Mouse (Mus musculus) MEL (cell line): ENCODE measurements around the gene Atpaf2. TPM values are rescaled to one million over a fixed set of nuclear protein-coding genes. Genes with fewer than 3 reads are reported as not detected.

Experiments
- DNase-seq: peaks from one replicate; pipeline ENCODE4 v3.0.0; 2011; ENCODE audit warnings: low read depth, low spot score
- H3K27ac ChIP-seq: 2 replicates; pipeline ENCODE4 v1.5.1; 2012; ENCODE audit warnings: low read depth, mild to moderate bottlenecking, control low read depth, low read length, moderate library complexity; ENCODE audit not compliant: control insufficient read depth
- H3K27me3 ChIP-seq, 2 experiments: fragments of 150-350 bp in 1 of 2; sonication (generic) in 1 of 2; 2 replicates each; pipeline ENCODE4 v1.6.1; 2012; ENCODE audit warnings: low read length in 2 of 2, mild to moderate bottlenecking in 2 of 2, improper control_type of control experiment in 1 of 2, moderate library complexity in 1 of 2; ENCODE audit not compliant: insufficient read depth in 2 of 2, control insufficient read depth in 1 of 2
- H3K36me3 ChIP-seq, 2 experiments: 2 replicates each; pipeline ENCODE4 v1.6.1; 2012 to 2014; ENCODE audit warnings: low read length in 2 of 2, improper control_type of control experiment in 1 of 2, inconsistent platforms in 1 of 2, mild to moderate bottlenecking in 1 of 2; ENCODE audit not compliant: insufficient read depth in 2 of 2, control insufficient read depth in 1 of 2
- H3K4me1 ChIP-seq, 2 experiments: fragments of 150-350 bp in 1 of 2; sonication (generic) in 1 of 2; 2 replicates each; pipeline ENCODE4 v1.6.1; 2012; ENCODE audit warnings: low read length in 2 of 2, improper control_type of control experiment in 1 of 2, mild to moderate bottlenecking in 1 of 2; ENCODE audit not compliant: insufficient read depth in 2 of 2, control insufficient read depth in 1 of 2
- H3K4me3 ChIP-seq, 2 experiments: fragments of 150-350 bp in 1 of 2; sonication (generic) in 1 of 2; 2 replicates each; pipeline ENCODE4 v1.5.1; 2012; ENCODE audit warnings: low read depth in 2 of 2, low read length in 2 of 2, mild to moderate bottlenecking in 2 of 2, moderate library complexity in 2 of 2, control low read depth in 1 of 2, improper control_type of control experiment in 1 of 2; ENCODE audit not compliant: control insufficient read depth in 1 of 2, insufficient read depth in 1 of 2
- H3K79me2 ChIP-seq: 2 replicates; pipeline ENCODE4 v1.6.1; 2012; ENCODE audit warnings: mild to moderate bottlenecking, low read length, moderate library complexity; ENCODE audit not compliant: control insufficient read depth, poor library complexity, insufficient read depth
- H3K9ac ChIP-seq: 2 replicates; pipeline ENCODE4 v1.6.1; 2012; ENCODE audit warnings: low read depth, mild to moderate bottlenecking, control low read depth, low read length, moderate library complexity; ENCODE audit not compliant: control insufficient read depth, poor library complexity, severe bottlenecking
- H3K9me3 ChIP-seq: fragments of 150-350 bp; sonication (generic); replicated peaks from 2 replicates; pipeline ENCODE4 v1.6.1; 2012; ENCODE audit warnings: mild to moderate bottlenecking, low read length, improper control_type of control experiment, moderate library complexity; ENCODE audit not compliant: insufficient read depth
- BHLHE40 ChIP-seq: IDR thresholded peaks from 2 replicates; pipeline ENCODE4 v1.6.1; 2012; ENCODE audit warnings: low read depth, mild to moderate bottlenecking, inconsistent platforms, low read length, improper control_type of control experiment, borderline replicate concordance
- CHD2 ChIP-seq: IDR thresholded peaks from 2 replicates; pipeline ENCODE4 v1.6.1; 2011; ENCODE audit warnings: low read length, improper control_type of control experiment
- CTCF ChIP-seq, 3 experiments: IDR thresholded peaks in 2 of 3; conservative IDR thresholded peaks in 1 of 3; 2 replicates each; pipeline ENCODE4 v1.5.1; 2011 to 2012; ENCODE audit warnings: low read length in 3 of 3, low read depth in 2 of 3, mild to moderate bottlenecking in 2 of 3, improper control_type of control experiment in 1 of 3, inconsistent platforms in 1 of 3, mixed read lengths in 1 of 3, moderate library complexity in 1 of 3; ENCODE audit not compliant: control insufficient read depth in 1 of 3, insufficient read depth in 1 of 3, poor library complexity in 1 of 3, severe bottlenecking in 1 of 3
- E2F4 ChIP-seq: IDR thresholded peaks from 2 replicates; pipeline ENCODE4 v1.6.1; 2011; ENCODE audit warnings: low read depth, low read length, improper control_type of control experiment, borderline replicate concordance
- ELF1 ChIP-seq: IDR thresholded peaks from 2 replicates; pipeline ENCODE4 v1.6.1; 2014; ENCODE audit warnings: low read depth, mild to moderate bottlenecking, inconsistent platforms, low read length, improper control_type of control experiment, moderate library complexity
- EP300 ChIP-seq, 2 experiments: IDR thresholded peaks; 2 replicates each; pipeline ENCODE4 v1.6.1; 2011; ENCODE audit warnings: improper control_type of control experiment in 2 of 2, low read length in 2 of 2, low read depth in 1 of 2, mild to moderate bottlenecking in 1 of 2
- ETS1 ChIP-seq: IDR thresholded peaks from 2 replicates; pipeline ENCODE4 v1.6.1; 2012; ENCODE audit warnings: low read depth, mild to moderate bottlenecking, inconsistent platforms, low read length, improper control_type of control experiment, moderate library complexity
- GABPA ChIP-seq: IDR thresholded peaks from 2 replicates; pipeline ENCODE4 v1.6.1; 2012; ENCODE audit warnings: low read depth, mild to moderate bottlenecking, inconsistent platforms, low read length, improper control_type of control experiment, moderate library complexity
- GATA1 ChIP-seq: IDR thresholded peaks from 2 replicates; pipeline ENCODE4 v1.6.1; 2011; ENCODE audit warnings: low read depth, low read length, improper control_type of control experiment
- HCFC1 ChIP-seq: IDR thresholded peaks from 2 replicates; pipeline ENCODE4 v1.6.1; 2012; ENCODE audit warnings: low read depth, mild to moderate bottlenecking, inconsistent platforms, low read length, improper control_type of control experiment, moderate library complexity
- KAT2A ChIP-seq: conservative IDR thresholded peaks from 2 replicates; pipeline ENCODE4 v1.6.1; 2012; ENCODE audit warnings: low read depth, low read length, improper control_type of control experiment, inconsistent platforms
- MAFK ChIP-seq: IDR thresholded peaks from 2 replicates; pipeline ENCODE4 v1.6.1; 2011; ENCODE audit warnings: low read depth, mild to moderate bottlenecking, low read length, improper control_type of control experiment, borderline replicate concordance
- MEF2A ChIP-seq: IDR thresholded peaks from 2 replicates; pipeline ENCODE4 v1.6.1; 2014; ENCODE audit warnings: low read depth, mild to moderate bottlenecking, inconsistent platforms, low read length, improper control_type of control experiment; ENCODE audit not compliant: poor library complexity, insufficient replicate concordance, severe bottlenecking; ENCODE audit errors: extremely low read depth
- MXI1 ChIP-seq: IDR thresholded peaks from 2 replicates; pipeline ENCODE4 v1.6.1; 2011; ENCODE audit warnings: mild to moderate bottlenecking, low read depth, low read length, improper control_type of control experiment
- MYB ChIP-seq: IDR thresholded peaks from 2 replicates; pipeline ENCODE4 v1.6.1; 2011; ENCODE audit warnings: mild to moderate bottlenecking, low read depth, low read length, improper control_type of control experiment
- MYC ChIP-seq: IDR thresholded peaks from 2 replicates; pipeline ENCODE4 v1.6.1; 2011; ENCODE audit warnings: low read depth, mild to moderate bottlenecking, low read length, improper control_type of control experiment, moderate library complexity
- NELFE ChIP-seq: IDR thresholded peaks from 2 replicates; pipeline ENCODE4 v1.6.1; 2011; ENCODE audit warnings: low read depth, low read length, improper control_type of control experiment
- NRF1 ChIP-seq: IDR thresholded peaks from 2 replicates; pipeline ENCODE4 v1.6.1; 2014; ENCODE audit warnings: low read depth, mild to moderate bottlenecking, inconsistent platforms, low read length, improper control_type of control experiment, moderate library complexity; ENCODE audit not compliant: poor library complexity, insufficient read depth, severe bottlenecking
- POLR2A ChIP-seq, 2 experiments: IDR thresholded peaks; 2 replicates each; pipeline ENCODE4 v1.6.1; 2011 to 2012; ENCODE audit warnings: low read length in 2 of 2, mild to moderate bottlenecking in 2 of 2, control low read depth in 1 of 2, improper control_type of control experiment in 1 of 2, low read depth in 1 of 2, moderate library complexity in 1 of 2; ENCODE audit not compliant: control insufficient read depth in 1 of 2, insufficient read depth in 1 of 2, poor library complexity in 1 of 2
- RAD21 ChIP-seq: IDR thresholded peaks from 2 replicates; pipeline ENCODE4 v1.6.1; 2011; ENCODE audit warnings: mild to moderate bottlenecking, low read depth, low read length, improper control_type of control experiment
- RCOR1 ChIP-seq: IDR thresholded peaks from 2 replicates; pipeline ENCODE4 v1.6.1; 2012; ENCODE audit warnings: low read depth, mild to moderate bottlenecking, inconsistent platforms, low read length, improper control_type of control experiment
- SIN3A ChIP-seq: IDR thresholded peaks from 2 replicates; pipeline ENCODE4 v1.6.1; 2012; ENCODE audit warnings: low read length, improper control_type of control experiment, inconsistent platforms
- SMC3 ChIP-seq: IDR thresholded peaks from 2 replicates; pipeline ENCODE4 v1.6.1; 2011; ENCODE audit warnings: low read depth, low read length, improper control_type of control experiment
- TAL1 ChIP-seq: IDR thresholded peaks from 2 replicates; pipeline ENCODE4 v1.6.1; 2012; ENCODE audit warnings: mild to moderate bottlenecking, inconsistent platforms, low read length, moderate library complexity, mixed read lengths
- USF1 ChIP-seq: IDR thresholded peaks from 2 replicates; pipeline ENCODE4 v1.6.1; 2014; ENCODE audit warnings: low read depth, mild to moderate bottlenecking, inconsistent platforms, low read length, improper control_type of control experiment, moderate library complexity
- USF2 ChIP-seq, 2 experiments: IDR thresholded peaks; 2 replicates each; pipeline ENCODE4 v1.6.1; 2011 to 2012; ENCODE audit warnings: improper control_type of control experiment in 2 of 2, low read length in 2 of 2, borderline replicate concordance in 1 of 2, inconsistent platforms in 1 of 2, low read depth in 1 of 2, mild to moderate bottlenecking in 1 of 2; ENCODE audit not compliant: insufficient read depth in 1 of 2
- ZC3H11A ChIP-seq: IDR thresholded peaks from 2 replicates; pipeline ENCODE4 v1.6.1; 2012; ENCODE audit warnings: low read depth, mild to moderate bottlenecking, inconsistent platforms, low read length, improper control_type of control experiment
- ZMIZ1 ChIP-seq: IDR thresholded peaks from 2 replicates; pipeline ENCODE4 v1.6.1; 2012; ENCODE audit warnings: low read depth, mild to moderate bottlenecking, inconsistent platforms, low read length, improper control_type of control experiment, moderate library complexity
- ZNF384 ChIP-seq: IDR thresholded peaks from 2 replicates; pipeline ENCODE4 v1.6.1; 2012; ENCODE audit warnings: low read depth, mild to moderate bottlenecking, inconsistent platforms, low read length, improper control_type of control experiment
- polyA plus RNA-seq, 2 experiments: library from polyadenylated mRNA; stranded (reverse) in 1 of 2; unstranded in 1 of 2; fragments of >175 nt in 1 of 2; fragments of >200 nt in 1 of 2; gene quantifications; 2 replicates each; pipeline versions ENCODE4 v1.2.1 to v1.2.4; 2012; ENCODE audit warnings: low replicate concordance in 2 of 2, low read depth in 1 of 2; ENCODE audit not compliant: insufficient read length in 2 of 2, insufficient read depth in 1 of 2, missing spikeins in 1 of 2
- total RNA-seq: library from RNA; depleted of rRNA; stranded (reverse); fragments of 300-350 nt; gene quantifications from 2 replicates; pipeline ENCODE4 v1.2.3, GENCODE M21; 2012

Atpaf2 gene
- total and polyA plus RNA-seq, 3 experiments, result 82.6 to 102 TPM; not detected in 1

GRCm38 (mm10) chr11:60418473-60418803 is 181 bp upstream of the Atpaf2 start:
- Histone ChIP-seq H3K27me3 (no peaks in the 10 kb centered on the region), H3K79me2 (peaks cover 37% of the 10 kb centered on the region), H3K4me3 (peak overlapping the region; percentile 91 to 96), H3K9me3 (no peaks in the 10 kb centered on the region), H3K9ac (peak overlapping the region; percentile 90), H3K4me1 (peaks cover 7 to 29% of the 10 kb centered on the region in 2 experiments; a peak in 3 of 4 replicates), H3K36me3 (peaks cover 0 to 24% of the 10 kb centered on the region in 2 experiments; a peak in 2 of 4 replicates), H3K27ac (no peak overlapping the region; the same call in 1 of the 2 replicates)
- peak; percentile 68 for DNase-seq
- TF ChIP-seq GATA1 (peak; percentile 67), MYC (no peak), ZMIZ1 (no peak), ETS1 (0 out of 2 replicates have a peak, but pooled peaks have one; percentile 29), ZC3H11A (no peak), MYB (no peak), ZNF384 (no peak), GABPA (no peak), ELF1 (no peak), CTCF (IDR thresholded peaks at IDR 0.05 in 2 of 3, conservative IDR thresholded peaks at IDR 0.05 in 1 of 3; ENCODE audit: control insufficient read depth in 1 of 3, insufficient read depth in 1 of 3, low read depth in 2 of 3, low read length in 3 of 3, poor library complexity in 1 of 3, severe bottlenecking in 1 of 3) (no peak), SMC3 (0 out of 2 replicates have a peak, but pooled peaks have one; percentile 4), TAL1 (no peak), CHD2 (no peak), EP300 (IDR thresholded peaks at IDR 0.05; ENCODE audit: low read depth in 1 of 2, low read length in 2 of 2) (peak; percentile 14; a peak in 1 of 4 replicates), RCOR1 (no peak), USF2 (IDR thresholded peaks at IDR 0.05; ENCODE audit: borderline replicate concordance in 1 of 2, insufficient read depth in 1 of 2, low read depth in 1 of 2, low read length in 2 of 2) (no peak), MEF2A (no peak), NRF1 (no peak), RAD21 (no peak), BHLHE40 (no peak), MXI1 (peak; percentile 45; the same call in 1 of the 2 replicates), HCFC1 (peak; percentile 0; the same call in 1 of the 2 replicates), POLR2A (IDR thresholded peaks at IDR 0.05; ENCODE audit: control insufficient read depth in 1 of 2, insufficient read depth in 1 of 2, low read depth in 1 of 2, low read length in 2 of 2, poor library complexity in 1 of 2) (no peak), USF1 (no peak), MAFK (no peak), KAT2A (no peak), E2F4 (no peak), NELFE (no peak), SIN3A (no peak)
